Mouse (Mus musculus) cerebellum, adult 8-10 months (tissue): ENCODE measurements around the gene Spaca3.

Experiments used
- DNase-seq: peaks from one replicate; pipeline ENCODE4 v3.0.0; 2022

The Spaca3 gene

GRCm38 (mm10) chr11:80858065-80858464 lies at the start of gene Spaca3:
Gene Spaca3 (plus strand): TSS chr11:80858365.
- DNase-seq = no peak

GRCm38 (mm10) chr11:80808551-80809070 lies 49.6 kb upstream of the Spaca3 start:
- DNase-seq = no peak

- DNase-seq = no peak
Observed at GRCm38 (mm10) chr11:80809666-80809992, 48.5 kb upstream of the Spaca3 start.

- peak; percentile 2 for DNase-seq
Observed at GRCm38 (mm10) chr11:80809993-80810821, 48.0 kb upstream of the Spaca3 start, which contains the start of gene Tmem98. Gene Tmem98 (plus strand): TSS chr11:80810175.

- no peak for DNase-seq
Observed at GRCm38 (mm10) chr11:80811156-80811555, 47.0 kb upstream of the Spaca3 start.

- no peak for DNase-seq
Observed at GRCm38 (mm10) chr11:80815354-80815753, 42.8 kb upstream of the Spaca3 start.

GRCm38 (mm10) chr11:80818060-80818697 lies 40.0 kb upstream of the Spaca3 start:
- DNase-seq = peak; percentile 59

GRCm38 (mm10) chr11:80820085-80820484 lies 38.1 kb upstream of the Spaca3 start:
- DNase-seq = no peak

- no peak for DNase-seq
Observed at GRCm38 (mm10) chr11:80821296-80821695, 36.9 kb upstream of the Spaca3 start.

- no peak for DNase-seq
Observed at GRCm38 (mm10) chr11:80821794-80822193, 36.4 kb upstream of the Spaca3 start.

GRCm38 (mm10) chr11:80835395-80835794 lies 22.8 kb upstream of the Spaca3 start:
- DNase-seq = no peak

- no peak for DNase-seq
Observed at GRCm38 (mm10) chr11:80835841-80836240, 22.3 kb upstream of the Spaca3 start.

GRCm38 (mm10) chr11:80838724-80839123 lies 19.4 kb upstream of the Spaca3 start:
- DNase-seq = no peak

GRCm38 (mm10) chr11:80843435-80843834 lies 14.7 kb upstream of the Spaca3 start:
- DNase-seq = no peak

GRCm38 (mm10) chr11:80845486-80845885 lies 12.7 kb upstream of the Spaca3 start:
- DNase-seq = no peak

- no peak for DNase-seq
Observed at GRCm38 (mm10) chr11:80846115-80846514, 12.1 kb upstream of the Spaca3 start.

GRCm38 (mm10) chr11:80848131-80848530 lies 10.0 kb upstream of the Spaca3 start:
- DNase-seq = no peak

GRCm38 (mm10) chr11:80851859-80852258 lies 6.3 kb upstream of the Spaca3 start:
- DNase-seq = no peak

GRCm38 (mm10) chr11:80853014-80853413 lies 5.2 kb upstream of the Spaca3 start:
- no peak for DNase-seq

- DNase-seq = no peak
Observed at GRCm38 (mm10) chr11:80854430-80854829, 3.7 kb upstream of the Spaca3 start.

GRCm38 (mm10) chr11:80854908-80855307 lies 3.3 kb upstream of the Spaca3 start:
- DNase-seq = no peak

GRCm38 (mm10) chr11:80856827-80857226 lies 1.3 kb upstream of the Spaca3 start:
- no peak for DNase-seq

- no peak for DNase-seq
Observed at GRCm38 (mm10) chr11:80862941-80863340, 4.8 kb downstream of the Spaca3 start.

GRCm38 (mm10) chr11:80868039-80868438 lies 9.9 kb downstream of the Spaca3 start:
- DNase-seq = no peak
